Mouse (Mus musculus): ENCODE results near the gene Phactr2.

Phactr2 gene

GRCm38 (mm10) chr10:13168461-13168860, 305.8 kb downstream of the Phactr2 start:
- DNase-seq (ENCODE audit: low spot score in 2 of 2) = no peak

- DNase-seq (ENCODE audit: low spot score in 2 of 2) = no peak
Measured at GRCm38 (mm10) chr10:13162031-13162430, 312.2 kb downstream of the Phactr2 start.

DNA sequence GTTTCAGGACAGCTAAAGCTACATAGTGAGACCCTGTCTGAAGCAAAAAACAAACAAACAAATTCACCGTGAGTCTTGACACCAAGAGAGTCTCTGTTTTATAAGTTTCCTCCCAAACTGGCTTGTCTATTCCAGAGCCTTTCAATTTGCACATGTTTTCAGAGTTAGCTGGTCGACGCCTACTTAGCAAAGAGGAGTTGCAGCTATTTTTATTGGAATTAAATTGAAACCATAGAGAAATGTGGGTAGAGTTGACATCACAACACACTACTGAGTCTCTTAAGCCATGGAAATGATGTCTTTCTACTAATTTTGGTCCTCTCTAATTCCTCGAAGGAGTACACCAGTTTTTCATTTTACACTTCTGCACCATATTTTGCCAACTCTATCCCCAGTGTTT, 313.3 kb downstream of the Phactr2 start:
- DNase-seq (ENCODE audit: low spot score in 2 of 2) = no peak

All from right cerebral cortex, adult 2 months (tissue).